Mouse (Mus musculus): ENCODE data around the gene Fkbp15. TPM values are rescaled to one million over a fixed set of nuclear protein-coding genes. Genes with fewer than 3 reads are reported as not detected.

Fkbp15 gene
- total RNA-seq, 2 experiments from 2014 or later = 35.1 to 41.0 TPM

DNA sequence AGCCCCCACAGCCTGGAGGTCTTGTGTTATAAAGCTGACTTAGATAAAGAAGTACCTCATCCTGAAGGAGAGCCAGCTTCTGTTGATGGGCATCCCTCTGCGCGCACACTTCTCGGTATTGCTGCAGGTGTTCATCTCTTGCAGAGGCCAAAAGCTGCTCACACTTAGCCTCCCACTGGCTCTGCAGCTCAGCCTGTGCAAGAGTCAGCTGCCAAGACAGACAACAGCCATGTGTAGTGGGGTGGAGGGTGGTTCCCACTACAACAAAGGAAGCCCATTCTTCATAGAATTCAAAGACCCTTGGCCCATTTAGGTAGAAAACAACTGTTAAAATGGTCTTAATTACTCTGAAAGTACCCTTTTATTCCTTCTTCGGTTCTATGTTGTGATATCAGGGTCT lies 53.5 kb downstream of the Fkbp15 start:
- Histone ChIP-seq H3K4me3 (no peak overlapping the region), H3K27ac (no peak overlapping the region)
- intact Hi-C loops (cut with DNase I) = no loop called here
- no peak for TF ChIP-seq CTCF (IDR thresholded peaks at IDR 0.05)
- DNase-seq (ENCODE audit: extremely low spot score in 1 of 2, low spot score in 2 of 2) = no peak

GRCm38 (mm10) chr4:62306301-62306700 lies 54.0 kb downstream of the Fkbp15 start:
- intact Hi-C loops (cut with DNase I) = no loop called here
- no peak for TF ChIP-seq CTCF (IDR thresholded peaks at IDR 0.05)
- no peak overlapping the region for H3K4me3 ChIP-seq

GRCm38 (mm10) chr4:62303288-62303687 lies 57.1 kb downstream of the Fkbp15 start:
- intact Hi-C loops (cut with DNase I) = no loop called here
- no peak for DNase-seq (ENCODE audit: extremely low spot score in 1 of 2, low spot score in 2 of 2)
- no peak for TF ChIP-seq CTCF (IDR thresholded peaks at IDR 0.05)
- no peak overlapping the region for H3K27ac ChIP-seq
- H3K4me3 ChIP-seq = no peak overlapping the region

More at GRCm38 (mm10) chr4:62306301-62306700, 54.0 kb downstream of the Fkbp15 start:
- no peak for DNase-seq (ENCODE audit: extremely low spot score in 1 of 2, low spot score in 2 of 2)
- H3K27ac ChIP-seq = no peak overlapping the region

DNA sequence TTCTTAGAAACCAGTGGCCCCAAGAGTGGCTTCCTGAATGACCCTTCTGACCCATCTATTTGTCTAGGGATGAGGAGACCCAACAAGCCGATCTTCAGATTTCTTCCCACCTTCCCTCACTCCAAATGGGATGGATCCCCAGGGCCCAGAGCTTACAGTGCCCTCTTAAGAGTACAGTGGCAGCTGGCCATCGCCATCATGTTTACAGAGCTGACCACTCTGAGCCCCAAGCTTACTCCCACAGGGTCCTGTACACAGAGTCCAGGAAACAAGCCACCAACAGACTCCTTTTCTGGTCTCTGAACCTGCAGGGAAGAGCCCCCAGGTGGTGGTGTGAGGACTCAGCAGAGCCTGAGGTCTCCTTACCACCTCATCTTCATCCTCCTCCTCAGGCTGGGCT lies 57.6 kb downstream of the Fkbp15 start:
- Histone ChIP-seq H3K27ac (no peak overlapping the region), H3K4me3 (no peak overlapping the region)
- TF ChIP-seq CTCF (IDR thresholded peaks at IDR 0.05) = no peak
- DNase-seq (ENCODE audit: extremely low spot score in 1 of 2, low spot score in 2 of 2) = no peak
- intact Hi-C loops (cut with DNase I) = no loop called here

DNA sequence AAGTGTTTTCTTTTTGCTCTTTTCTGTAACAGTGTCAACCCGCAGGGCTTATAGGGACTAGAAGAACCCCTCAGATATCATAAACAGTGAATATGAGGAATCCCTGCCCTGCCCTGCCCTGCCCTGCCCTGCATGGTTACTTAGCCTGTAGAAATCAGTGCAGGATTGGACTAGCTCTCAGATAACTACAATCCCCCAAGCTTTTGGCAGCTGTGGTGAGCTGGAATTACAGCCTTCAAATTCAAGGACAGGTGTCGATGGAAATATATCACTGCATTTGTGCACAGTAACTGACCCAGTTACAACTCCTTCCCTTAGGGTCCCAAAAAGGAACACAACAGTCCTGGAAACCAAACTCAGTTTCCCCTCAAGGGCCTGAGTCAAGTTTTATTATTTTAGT lies 60.3 kb downstream of the Fkbp15 start:
- intact Hi-C loops (cut with DNase I) = no loop called here
- Histone ChIP-seq H3K27ac (no peak overlapping the region), H3K4me3 (no peak overlapping the region)
- DNase-seq (ENCODE audit: extremely low spot score in 1 of 2, low spot score in 2 of 2) = no peak
- TF ChIP-seq CTCF (IDR thresholded peaks at IDR 0.05) = no peak

DNA sequence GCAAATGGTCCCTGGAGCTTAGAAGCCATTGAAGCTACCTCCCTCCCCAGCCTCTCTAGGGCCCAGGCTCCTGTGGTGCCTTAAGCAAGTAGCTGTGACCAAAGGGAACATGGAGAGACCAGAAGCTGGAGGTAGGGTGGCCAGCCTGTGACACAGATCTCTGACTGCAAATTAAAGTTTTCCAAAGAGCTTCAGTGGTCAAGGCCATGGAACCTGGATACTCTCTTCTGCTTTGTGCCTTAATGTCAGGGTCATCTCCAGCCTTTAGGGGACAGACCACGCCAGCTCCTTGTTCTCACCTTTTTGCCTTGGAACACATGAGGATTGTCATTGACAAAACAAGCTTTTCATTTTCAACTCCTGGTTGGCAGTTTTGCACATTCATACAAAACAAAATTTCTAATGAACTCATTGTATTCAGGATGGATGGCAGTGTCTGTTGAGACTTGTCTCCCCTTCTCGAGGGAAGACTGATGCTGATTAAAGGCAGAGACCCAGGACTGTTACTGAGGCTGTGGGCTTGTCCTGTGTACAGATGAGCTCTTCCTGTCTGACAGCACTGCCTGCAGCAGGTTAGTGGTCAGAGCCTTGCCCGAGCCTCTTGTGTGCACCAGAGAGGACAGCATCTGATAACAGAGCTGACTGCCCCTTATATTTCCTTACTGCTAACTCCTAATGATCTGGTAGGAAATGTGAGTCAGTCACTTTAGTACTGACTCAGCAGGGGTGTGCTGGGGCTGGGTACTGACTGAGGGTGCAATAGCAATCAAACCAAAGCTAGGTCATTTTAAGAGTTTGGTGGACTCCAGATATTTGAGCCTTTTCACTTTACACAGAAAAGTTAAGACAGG lies 62.8 kb downstream of the Fkbp15 start:
- no peak for DNase-seq (ENCODE audit: extremely low spot score in 1 of 2, low spot score in 2 of 2)
- no peak overlapping the region for H3K27ac ChIP-seq
- intact Hi-C loops (cut with DNase I) = no loop called here
- no peak overlapping the region for H3K4me3 ChIP-seq
- no peak for TF ChIP-seq CTCF (IDR thresholded peaks at IDR 0.05)

- TF ChIP-seq CTCF (IDR thresholded peaks at IDR 0.05) = no peak
- H3K4me3 ChIP-seq = no peak overlapping the region
- DNase-seq (ENCODE audit: extremely low spot score in 1 of 2, low spot score in 2 of 2) = no peak
- H3K27ac ChIP-seq = no peak overlapping the region
- intact Hi-C loops (cut with DNase I) = no loop called here
These were observed 65.6 kb downstream of the Fkbp15 start for GRCm38 (mm10) chr4:62294741-62295140.

DNA sequence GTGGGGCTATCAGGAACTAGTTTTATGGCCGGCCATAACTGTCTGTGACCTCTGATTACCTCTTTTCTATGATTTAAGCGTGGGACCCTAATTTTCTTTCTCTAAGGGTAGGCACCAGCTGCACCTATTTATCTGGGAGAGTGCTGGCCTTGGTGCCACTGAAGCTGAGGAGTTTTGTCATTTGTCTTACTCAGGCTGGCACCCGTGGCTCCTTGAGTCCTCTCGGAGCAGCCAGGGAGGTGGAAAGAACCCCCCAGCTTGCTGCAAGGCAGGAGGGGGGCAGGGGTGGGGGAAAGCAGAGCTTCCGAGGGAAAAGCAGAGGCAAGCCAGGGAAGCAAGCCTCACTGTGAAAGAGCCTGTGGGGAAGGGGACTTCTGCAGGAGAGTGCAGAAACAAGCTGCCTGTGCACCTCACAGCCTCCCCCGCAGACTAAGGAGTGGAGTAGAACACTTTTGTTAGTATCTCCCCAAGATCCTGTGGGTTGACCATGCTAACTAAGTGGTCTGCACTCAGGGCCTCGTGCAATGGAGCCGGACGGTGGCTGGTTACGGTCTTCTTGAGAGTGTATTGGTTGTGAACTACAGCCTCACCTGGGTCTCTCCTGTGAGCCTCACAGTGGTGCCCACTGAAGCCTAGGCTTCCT lies 67.0 kb downstream of the Fkbp15 start:
- no peak for TF ChIP-seq CTCF (IDR thresholded peaks at IDR 0.05)
- intact Hi-C loops (cut with DNase I) = no loop called here
- H3K4me3 ChIP-seq = no peak overlapping the region
- H3K27ac ChIP-seq = peak overlapping the region; percentile 32; the same call in 1 of the 2 replicates
- peak in 1 of 2 experiments; percentile 26 for DNase-seq (ENCODE audit: extremely low spot score in 1 of 2, low spot score in 2 of 2)

- Histone ChIP-seq H3K4me3 (no peak overlapping the region), H3K27ac (no peak overlapping the region)
- intact Hi-C loops (cut with DNase I) = no loop called here
- no peak for TF ChIP-seq CTCF (IDR thresholded peaks at IDR 0.05)
- peak in 1 of 2 experiments; percentile 6 for DNase-seq (ENCODE audit: extremely low spot score in 1 of 2, low spot score in 2 of 2)
These were observed 67.7 kb downstream of the Fkbp15 start for GRCm38 (mm10) chr4:62292461-62293180.

GRCm38 (mm10) chr4:62290816-62291505 lies 69.4 kb downstream of the Fkbp15 start:
- intact Hi-C loops (cut with DNase I) = no loop called here
- peak in 1 of 2 experiments; percentile 6 for DNase-seq (ENCODE audit: extremely low spot score in 1 of 2, low spot score in 2 of 2)
- TF ChIP-seq CTCF (IDR thresholded peaks at IDR 0.05) = no peak

DNA sequence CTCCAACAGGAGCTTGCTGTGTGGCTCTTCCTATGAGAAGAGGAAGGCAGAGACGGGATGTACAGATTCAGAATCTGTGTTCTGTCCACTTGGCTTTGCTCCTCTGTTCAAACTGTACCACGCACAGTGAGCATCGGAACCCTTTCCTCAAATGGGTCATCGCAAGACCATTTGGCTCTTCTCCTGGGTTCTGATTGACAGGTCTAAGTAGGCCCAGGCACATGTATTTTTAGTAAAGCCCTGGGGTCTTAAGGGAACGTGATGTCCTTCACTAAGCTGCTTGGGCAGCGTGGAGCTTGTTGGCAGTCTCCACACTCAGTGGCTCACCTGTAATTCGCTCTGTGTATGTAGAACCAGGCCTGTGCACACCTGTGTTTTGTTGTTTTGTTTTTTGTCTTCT lies 71.1 kb downstream of the Fkbp15 start:
- intact Hi-C loops (cut with DNase I) = loop anchor here (5.0 kb wide), 1 partner anchor 82 kb away; no protein-coding TSS in a partner anchor
- Histone ChIP-seq H3K27ac (no peak overlapping the region), H3K4me3 (no peak overlapping the region)
- TF ChIP-seq CTCF (IDR thresholded peaks at IDR 0.05) = no peak
- no peak for DNase-seq (ENCODE audit: extremely low spot score in 1 of 2, low spot score in 2 of 2)

More at GRCm38 (mm10) chr4:62290816-62291505, 69.4 kb downstream of the Fkbp15 start:
- no peak overlapping the region for H3K4me3 ChIP-seq
- no peak overlapping the region for H3K27ac ChIP-seq
